Mouse (Mus musculus): ENCODE results near the gene Pip4k2c.

DNA sequence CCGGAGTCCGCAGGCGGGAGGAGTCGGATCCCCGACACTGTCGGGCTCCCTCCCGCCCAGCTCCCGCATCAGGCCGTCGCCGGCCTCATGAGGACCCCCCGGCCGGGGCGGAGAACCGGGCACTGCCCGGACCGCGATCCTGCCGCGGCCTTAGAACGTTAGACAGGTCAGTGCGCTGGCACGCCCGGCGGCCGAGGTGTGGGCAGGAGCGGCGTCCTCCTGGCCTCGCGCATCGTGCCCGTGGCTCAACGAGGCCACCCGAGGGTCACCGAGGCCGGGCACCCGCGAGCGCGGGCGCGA lies 46.1 kb downstream of the Pip4k2c start:
- no peak for TF ChIP-seq CTCF (IDR thresholded peaks at IDR 0.05)
- no peak for TF ChIP-seq EP300 (IDR thresholded peaks at IDR 0.05)
